Mouse (Mus musculus) kidney, adult 2 months (tissue): ENCODE measurements around the gene Lyg1. TPM values are rescaled to one million over a fixed set of nuclear protein-coding genes. Genes with fewer than 3 reads are reported as not detected.

Source experiments
- DNase-seq: peaks from one replicate; pipeline ENCODE4 v3.0.0; 2021
- H3K27ac ChIP-seq: fragments of 200-500 bp; 2 replicates; pipeline ENCODE4 v1.5.1; 2012; ENCODE audit warnings: low read depth, low read length, control low read depth, inconsistent platforms; ENCODE audit not compliant: insufficient read depth
- H3K27me3 ChIP-seq: fragments of 200-500 bp; replicated peaks from 2 replicates; pipeline ENCODE4 v1.6.1; 2012; ENCODE audit warnings: mild to moderate bottlenecking, moderate library complexity, low read length, inconsistent platforms; ENCODE audit not compliant: control insufficient read depth, insufficient read depth
- H3K36me3 ChIP-seq: fragments of 200-500 bp; 2 replicates; pipeline ENCODE4 v1.6.1; 2012; ENCODE audit warnings: mild to moderate bottlenecking, moderate library complexity, low read length, inconsistent platforms; ENCODE audit not compliant: control insufficient read depth, insufficient read depth
- H3K4me1 ChIP-seq: fragments of 200-500 bp; 2 replicates; pipeline ENCODE4 v1.6.1; 2011; ENCODE audit warnings: low read length; ENCODE audit not compliant: control insufficient read depth, insufficient read depth
- H3K4me3 ChIP-seq: fragments of 200-500 bp; 2 replicates; pipeline ENCODE4 v1.5.1; 2011; ENCODE audit warnings: mild to moderate bottlenecking, low read depth, low read length, control low read depth; ENCODE audit not compliant: insufficient read depth
- CTCF ChIP-seq: fragments of 200-500 bp; conservative IDR thresholded peaks from 2 replicates; pipeline ENCODE4 v1.5.1; 2011; ENCODE audit warnings: low read depth, mild to moderate bottlenecking, control low read depth, low read length, moderate library complexity, mixed read lengths; ENCODE audit not compliant: insufficient read depth, insufficient read length
- POLR2A ChIP-seq: fragments of 200-500 bp; IDR thresholded peaks from one replicate; pipeline ENCODE4 v1.6.1; 2011; ENCODE audit warnings: low read depth, low read length, control low read depth
- WGBS: fragments of 180-500 bp; shearing (Covaris S2); methylation state at CpG from one replicate; pipeline ENCODE4 v1.1.7; 2018; 5-methylcytosine and 5-hydroxymethylcytosine counted together
- polyA plus RNA-seq: library from polyadenylated mRNA; depleted of rRNA; stranded (reverse); fragments of >200 nt; gene quantifications from 2 replicates; pipeline ENCODE4 v1.2.3, GENCODE M21; 2012; rRNA removed

Lyg1 gene
- polyA plus RNA-seq, 1 experiment = not detected

- TF ChIP-seq POLR2A = no peak
- TF ChIP-seq CTCF = no peak
- no peaks in the 10 kb centered on the region; the same call in 1 of the 2 replicates for H3K27me3 ChIP-seq
- no peak for DNase-seq
- no peaks in the 10 kb centered on the region for H3K36me3 ChIP-seq
- no peaks in the 10 kb centered on the region for H3K4me1 ChIP-seq
- no peak within 1 kb of the TSS for H3K4me3 ChIP-seq
- H3K27ac ChIP-seq = no peak within 1 kb of the TSS
- 71% methylated on average over 5 of the region's 5 CpGs for WGBS
Observed at GRCm38 (mm10) chr1:37916393-37916792, 41.2 kb downstream of the Lyg1 start, which contains the start of gene Lyg2. TSS of gene Lyg2 (minus strand) at chr1:37916493.

GRCm38 (mm10) chr1:37912751-37913150 is 44.8 kb downstream of the Lyg1 start:
- Histone ChIP-seq H3K36me3 (no peaks in the 10 kb centered on the region), H3K4me3 (no peak overlapping the region), H3K4me1 (no peaks in the 10 kb centered on the region), H3K27me3 (no peaks in the 10 kb centered on the region; the same call in 1 of the 2 replicates), H3K27ac (no peak overlapping the region)
- WGBS = 83% methylated on average over 2 of the region's 2 CpGs
- TF ChIP-seq POLR2A (no peak), CTCF (no peak)
- DNase-seq = no peak

- no peak overlapping the region for H3K27ac ChIP-seq
- WGBS = 23% methylated on average over 6 of the region's 6 CpGs
- DNase-seq = peak; percentile 31
- H3K36me3 ChIP-seq = no peaks in the 10 kb centered on the region
- no peaks in the 10 kb centered on the region for H3K4me1 ChIP-seq
- H3K4me3 ChIP-seq = no peak overlapping the region
- TF ChIP-seq CTCF (peak; percentile 26; the same call in 1 of the 2 replicates), POLR2A (no peak)
- no peaks in the 10 kb centered on the region for H3K27me3 ChIP-seq
Observed at GRCm38 (mm10) chr1:37903178-37903577, 54.4 kb downstream of the Lyg1 start.

GRCm38 (mm10) chr1:37900288-37900687 is 57.3 kb downstream of the Lyg1 start:
- 70% methylated on average over 6 of the region's 6 CpGs for WGBS
- no peak for TF ChIP-seq POLR2A
- TF ChIP-seq CTCF = no peak
- Histone ChIP-seq H3K27me3 (no peaks in the 10 kb centered on the region), H3K27ac (no peak overlapping the region), H3K4me3 (no peak overlapping the region), H3K4me1 (no peaks in the 10 kb centered on the region), H3K36me3 (peaks cover 2% of the 10 kb centered on the region; the same call in 1 of the 2 replicates)
- no peak for DNase-seq

- Histone ChIP-seq H3K27ac (no peak overlapping the region), H3K4me3 (no peak overlapping the region), H3K27me3 (no peaks in the 10 kb centered on the region), H3K4me1 (no peaks in the 10 kb centered on the region), H3K36me3 (peaks cover 2% of the 10 kb centered on the region; the same call in 1 of the 2 replicates)
- WGBS = 64% methylated on average over 4 of the region's 4 CpGs
- TF ChIP-seq POLR2A (no peak), CTCF (no peak)
- no peak for DNase-seq
Observed at GRCm38 (mm10) chr1:37899816-37900215, 57.7 kb downstream of the Lyg1 start.

Other genes with a start within 250 kb of the Lyg1 start
- 0.86 and 1.2 TPM in 2 replicates for gene 2010300C02Rik, start 237.7 kb downstream of the Lyg1 start, polyA plus RNA-seq
- gene Tsga10, start 91.3 kb downstream of the Lyg1 start, polyA plus RNA-seq = 0.71 and 0.72 TPM in 2 replicates
- 3.7 and 4.4 TPM in 2 replicates for gene Lipt1, start 86.0 kb downstream of the Lyg1 start, polyA plus RNA-seq
- 3.9 and 6.2 TPM in 2 replicates for gene Mitd1, start 67.3 kb downstream of the Lyg1 start, polyA plus RNA-seq
- 67.7 and 97.4 TPM in 2 replicates for gene Mrpl30, start 67.3 kb downstream of the Lyg1 start, polyA plus RNA-seq
- gene Lyg2, start 41.3 kb downstream of the Lyg1 start, polyA plus RNA-seq = not detected in 2 replicates
- gene Txndc9, start 40.1 kb upstream of the Lyg1 start, polyA plus RNA-seq = 8.9 and 13.1 TPM in 2 replicates
- gene Eif5b, start 40.3 kb upstream of the Lyg1 start, polyA plus RNA-seq = 7.1 TPM in 2 replicates
- gene Rev1, start 172.0 kb upstream of the Lyg1 start, polyA plus RNA-seq = 7.7 and 8.4 TPM in 2 replicates